Mouse (Mus musculus) spleen, adult 2 months (tissue): Measurements from ENCODE around the gene Pstpip1.

Experiments used
- CTCF ChIP-seq: fragments of 200-500 bp; IDR thresholded peaks from 2 replicates; pipeline ENCODE4 v1.5.1; 2011; ENCODE audit warnings: mild to moderate bottlenecking, inconsistent platforms; ENCODE audit not compliant: insufficient read depth, insufficient read length, insufficient replicate concordance; ENCODE audit errors: extremely low read depth
- POLR2A ChIP-seq: fragments of 200-500 bp; IDR thresholded peaks from 2 replicates; pipeline ENCODE4 v1.6.1; 2011; ENCODE audit warnings: low read depth, low read length, inconsistent platforms

- TF ChIP-seq CTCF = peak; percentile 13; the same call in 1 of the 2 replicates
- no peak for TF ChIP-seq POLR2A
These were observed 54.7 kb downstream of the Pstpip1 start for GRCm38 (mm10) chr9:56144366-56145003.
